Mouse (Mus musculus) layer of hippocampus, postnatal 14 days (tissue): ENCODE results near the gene Zfp735. TPM values are rescaled to one million over a fixed set of nuclear protein-coding genes. Genes with fewer than 3 reads are reported as not detected.

Experiments
- DNase-seq, 2 experiments: peaks; one replicate each; pipeline ENCODE4 v3.0.0; 2021 to 2022; ENCODE audit warnings: low spot score in 2 of 2, mixed read lengths in 1 of 2
- long read RNA-seq, 2 experiments: library from polyadenylated mRNA; stranded (forward); transcript quantifications; one replicate each; pipeline ENCODE4 v2.0.0; 2021
- total RNA-seq, 2 experiments: library from RNA; stranded (reverse); gene quantifications; 2 replicates each; pipeline ENCODE4 v1.2.3; 2021

The Zfp735 gene
- not detected for total RNA-seq
- long read RNA-seq, experiment 1, result 0 reads
- long read RNA-seq, experiment 2, result 0 reads

- DNase-seq, result no peak
Measured at GRCm38 (mm10) chr11:73688478-73688877, at the start of gene Zfp735. TSS of gene Zfp735 (plus strand) at chr11:73688778.

DNA sequence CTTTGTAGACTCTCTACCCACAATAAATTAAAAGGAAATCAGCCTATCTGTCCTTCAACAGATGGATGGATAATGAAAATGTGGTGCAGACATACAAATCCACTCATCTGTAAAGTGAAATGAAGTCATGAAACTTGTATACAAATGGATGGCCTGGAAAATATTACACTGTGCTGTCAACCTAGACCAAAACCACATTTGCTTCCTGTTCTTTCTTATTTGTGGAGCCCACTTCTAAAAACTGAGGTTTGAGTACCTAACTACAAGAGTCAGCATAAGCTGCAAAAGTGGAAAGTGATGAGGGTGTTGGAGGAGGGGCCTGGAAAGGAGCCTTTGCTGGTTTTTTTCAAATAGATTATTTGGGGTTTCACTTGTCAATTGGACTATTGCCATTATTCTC lies 70.5 kb downstream of the Zfp735 start:
- DNase-seq, result no peak

Other genes with a start within 250 kb of the Zfp735 start
- gene Olfr380, start 231.3 kb upstream of the Zfp735 start, total RNA-seq, result not detected
- gene Olfr381, start 197.2 kb upstream of the Zfp735 start, total RNA-seq, result not detected
- not detected for gene Olfr382, start 171.6 kb upstream of the Zfp735 start, total RNA-seq
- not detected for gene Olfr385, start 95.8 kb upstream of the Zfp735 start, total RNA-seq
- gene Olfr384, start 90.2 kb upstream of the Zfp735 start, total RNA-seq, result not detected
- not detected for gene Olfr389, start 91.9 kb downstream of the Zfp735 start, total RNA-seq
- not detected for gene Olfr390, start 94.2 kb downstream of the Zfp735 start, total RNA-seq
- not detected for gene Olfr391-ps, start 114.3 kb downstream of the Zfp735 start, total RNA-seq
- gene Olfr392, start 128.3 kb downstream of the Zfp735 start, total RNA-seq, result not detected
- not detected for gene Olfr393, start 162.7 kb downstream of the Zfp735 start, total RNA-seq
- not detected for gene Olfr394, start 202.0 kb downstream of the Zfp735 start, total RNA-seq
- not detected for gene Olfr395, start 220.5 kb downstream of the Zfp735 start, total RNA-seq
- not detected for gene Olfr23, start 247.9 kb downstream of the Zfp735 start, total RNA-seq